Mouse (Mus musculus): ENCODE data around the gene Ceacam19. TPM values are rescaled to one million over a fixed set of nuclear protein-coding genes. Genes with fewer than 3 reads are reported as not detected.

Ceacam19 gene
- polyA plus RNA-seq, 1 experiment: 0.72 TPM

- DNase-seq (ENCODE audit: low spot score): no peak
Observed at GRCm38 (mm10) chr7:19840936-19841335, 46.8 kb downstream of the Ceacam19 start.

DNA sequence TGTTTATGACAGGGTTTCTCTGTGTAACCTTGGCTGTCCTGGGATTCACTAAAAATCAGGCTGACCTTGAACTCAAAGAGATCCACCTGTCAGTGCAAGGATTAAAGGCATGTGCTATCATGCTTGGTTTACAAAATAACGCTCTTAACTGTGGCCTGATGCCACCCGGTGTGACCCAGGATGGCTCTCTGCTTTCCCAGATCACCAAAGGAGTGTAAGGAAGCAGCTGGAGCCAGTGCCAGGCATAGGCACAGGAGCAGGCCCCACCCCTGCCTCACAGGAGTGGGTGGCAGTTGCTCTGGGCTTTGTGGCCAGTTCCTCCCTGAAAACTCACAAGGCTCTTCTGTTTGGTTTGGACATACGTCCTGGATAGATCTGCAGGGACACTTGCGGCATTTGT, 47.4 kb downstream of the Ceacam19 start:
- no peak for DNase-seq (ENCODE audit: low spot score)

- no peak for DNase-seq (ENCODE audit: low spot score)
Observed at GRCm38 (mm10) chr7:19836843-19837242, 50.9 kb downstream of the Ceacam19 start.

- no peak for DNase-seq (ENCODE audit: low spot score)
Observed at GRCm38 (mm10) chr7:19834055-19834454, 53.7 kb downstream of the Ceacam19 start.

GRCm38 (mm10) chr7:19831837-19832236, 55.9 kb downstream of the Ceacam19 start:
- no peak for DNase-seq (ENCODE audit: low spot score)

- DNase-seq (ENCODE audit: low spot score): peak; percentile 80
Observed at GRCm38 (mm10) chr7:19830682-19831156, 57.0 kb downstream of the Ceacam19 start.

GRCm38 (mm10) chr7:19829694-19830093, 58.1 kb downstream of the Ceacam19 start:
- no peak for DNase-seq (ENCODE audit: low spot score)

DNA sequence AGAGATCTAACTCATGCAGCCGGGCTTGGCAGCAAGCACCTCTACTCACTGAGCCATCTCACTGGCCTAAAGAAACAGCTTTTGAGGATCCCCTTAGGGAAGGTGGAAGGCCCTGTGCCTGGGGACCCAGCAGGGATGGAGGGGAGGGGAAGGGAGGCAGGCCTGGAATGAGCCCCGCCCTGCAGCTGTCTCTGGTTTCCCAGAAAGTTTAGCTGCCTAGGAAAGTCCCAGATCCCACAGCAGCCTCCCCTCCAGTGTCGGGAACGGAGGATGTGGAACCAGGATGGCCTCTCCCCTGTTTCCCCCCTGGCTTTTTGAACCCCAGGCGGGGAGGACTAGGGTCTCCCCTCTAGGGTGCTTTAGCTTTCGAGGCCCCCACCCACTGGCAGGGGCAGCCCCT, 61.0 kb downstream of the Ceacam19 start:
- no peak for DNase-seq (ENCODE audit: low spot score)

Other genes starting within 250 kb of the Ceacam19 start
- 54.8 and 64.2 TPM in 2 replicates for gene Clptm1, start 222.9 kb downstream of the Ceacam19 start, polyA plus RNA-seq (2012; rRNA removed)
- gene Apoc2, start 210.0 kb downstream of the Ceacam19 start, polyA plus RNA-seq (2012; rRNA removed): 0.86 and 1.1 TPM in 2 replicates
- gene Gm44805, start 206.5 kb downstream of the Ceacam19 start, polyA plus RNA-seq (2012; rRNA removed): not detected in 2 replicates
- 0.19 and 0.28 TPM in 2 replicates for gene Apoc4, start 206.5 kb downstream of the Ceacam19 start, polyA plus RNA-seq (2012; rRNA removed)
- gene Apoc1, start 195.3 kb downstream of the Ceacam19 start, polyA plus RNA-seq (2012; rRNA removed): 54.0 and 72.3 TPM in 2 replicates
- gene Apoe, start 188.8 kb downstream of the Ceacam19 start, polyA plus RNA-seq (2012; rRNA removed): 1,139 and 1,516 TPM in 2 replicates
- gene Tomm40, start 172.5 kb downstream of the Ceacam19 start, polyA plus RNA-seq (2012; rRNA removed): 50.6 and 62.6 TPM in 2 replicates
- gene Nectin2, start 137.5 kb downstream of the Ceacam19 start, polyA plus RNA-seq (2012; rRNA removed): 37.9 and 38.6 TPM in 2 replicates
- 171 and 177 TPM in 2 replicates for gene Bcam, start 116.9 kb downstream of the Ceacam19 start, polyA plus RNA-seq (2012; rRNA removed)
- 25.6 and 37.5 TPM in 2 replicates for gene Cblc, start 91.2 kb downstream of the Ceacam19 start, polyA plus RNA-seq (2012; rRNA removed)
- gene Bcl3, start 65.2 kb downstream of the Ceacam19 start, polyA plus RNA-seq (2012; rRNA removed): 10.8 and 10.9 TPM in 2 replicates
- 0.08 and 0.15 TPM in 2 replicates for gene Gm19345, start 36.0 kb downstream of the Ceacam19 start, polyA plus RNA-seq (2012; rRNA removed)
- gene Ceacam16, start 26.7 kb downstream of the Ceacam19 start, polyA plus RNA-seq (2012; rRNA removed): 0.12 TPM in 1 of 2 replicates, not detected in the other
- 15.2 and 16.8 TPM in 2 replicates for gene Pvr, start 33.2 kb upstream of the Ceacam19 start, polyA plus RNA-seq (2012; rRNA removed)
- gene Igsf23, start 62.8 kb upstream of the Ceacam19 start, polyA plus RNA-seq (2012; rRNA removed): 0.10 and 0.19 TPM in 2 replicates
- not detected in 2 replicates for gene Ceacam20, start 77.4 kb upstream of the Ceacam19 start, polyA plus RNA-seq (2012; rRNA removed)
- not detected in 2 replicates for gene Nlrp9b, start 103.5 kb upstream of the Ceacam19 start, polyA plus RNA-seq (2012; rRNA removed)
- gene Vmn1r91, start 211.7 kb upstream of the Ceacam19 start, polyA plus RNA-seq (2012; rRNA removed): not detected in 2 replicates
- gene Gm16442, start 234.6 kb upstream of the Ceacam19 start, polyA plus RNA-seq (2012; rRNA removed): not detected in 2 replicates